Mouse (Mus musculus) forebrain, postnatal 0 days (tissue): Measurements from ENCODE around the gene Ahnak. TPM values are rescaled to one million over a fixed set of nuclear protein-coding genes. Genes with fewer than 3 reads are reported as not detected.

Source experiments
- ATAC-seq: fragments of 200-750 bp; cut with Nextera tagmentation; 2 replicates; pipeline ENCODE4 v1.8.0; 2017; ENCODE audit warnings: mild to moderate bottlenecking, moderate library complexity
- DNase-seq: peaks from one replicate; pipeline ENCODE4 v3.0.0-alpha.2; 2015
- H3K27ac ChIP-seq: fragments of 300-500 bp; sonication (generic); 2 replicates; pipeline ENCODE4 v1.5.1; 2014; ENCODE audit warnings: low read depth, mild to moderate bottlenecking, antibody characterized with exemption, low read length, moderate library complexity, mixed read lengths
- H3K27me3 ChIP-seq: fragments of 300-500 bp; sonication (generic); 2 replicates; pipeline ENCODE4 v1.6.1; 2014; ENCODE audit warnings: mild to moderate bottlenecking, low read length, mixed read lengths; ENCODE audit not compliant: insufficient read depth
- H3K36me3 ChIP-seq: fragments of 300-500 bp; sonication (generic); 2 replicates; pipeline ENCODE4 v1.6.1; 2014; ENCODE audit warnings: mild to moderate bottlenecking, moderate library complexity; ENCODE audit not compliant: insufficient read depth
- H3K4me1 ChIP-seq: fragments of 300-500 bp; sonication (generic); 2 replicates; pipeline ENCODE4 v1.6.1; 2014; ENCODE audit warnings: antibody characterized with exemption; ENCODE audit not compliant: insufficient read depth
- H3K4me2 ChIP-seq: fragments of 300-500 bp; sonication (generic); 2 replicates; pipeline ENCODE4 v1.6.1; 2014; ENCODE audit warnings: low read depth, mild to moderate bottlenecking, moderate library complexity
- H3K4me3 ChIP-seq: fragments of 300-500 bp; sonication (generic); 2 replicates; pipeline ENCODE4 v1.5.1; 2014; ENCODE audit warnings: low read depth, low read length, mixed read lengths
- H3K9ac ChIP-seq: fragments of 300-500 bp; sonication (generic); 2 replicates; pipeline ENCODE4 v1.6.1; 2014; ENCODE audit warnings: mild to moderate bottlenecking
- H3K9me3 ChIP-seq: fragments of 300-500 bp; sonication (generic); 2 replicates; pipeline ENCODE4 v1.6.1; 2016; ENCODE audit warnings: low read length
- CTCF ChIP-seq: sonication (generic); IDR thresholded peaks from 2 replicates; pipeline ENCODE4 v1.5.1; 2016; ENCODE audit warnings: antibody characterized with exemption, control low read depth, low read depth
- WGBS: fragments of 180-500 bp; shearing (Covaris S2); extraction: QIAGEN DNeasy Blood & Tissue Kit; methylation state at CpG from one replicate; pipeline ENCODE4 v1.1.7; 2014; 5-methylcytosine and 5-hydroxymethylcytosine counted together
- polyA plus RNA-seq: library from polyadenylated mRNA; unstranded; fragments of >200 nt; fragmentation: Nextera tagmentation; extraction: Ambion mirVana; gene quantifications from 2 replicates; pipeline ENCODE4 v1.2.1, GENCODE M21; 2015
- total RNA-seq: library from RNA; depleted of rRNA; stranded (reverse); fragments of >200 nt; gene quantifications from 2 replicates; pipeline ENCODE4 v1.2.3, GENCODE M21; 2014

The Ahnak gene
- total and polyA plus RNA-seq, 2 experiments from 2014 or later = 3.2 to 17.9 TPM

- Histone ChIP-seq H3K9me3 (no peaks in the 10 kb centered on the region), H3K9ac (peak overlapping the region; percentile 35; the same call in 1 of the 2 replicates), H3K4me3 (peak overlapping the region; percentile 41), H3K27ac (no peak overlapping the region; the same call in 1 of the 2 replicates), H3K27me3 (peaks cover 15% of the 10 kb centered on the region), H3K4me1 (peaks cover 15% of the 10 kb centered on the region), H3K36me3 (no peaks in the 10 kb centered on the region), H3K4me2 (peak overlapping the region; percentile 69)
- ATAC-seq = peak; percentile 42
- no peak for DNase-seq
- WGBS = 1% methylated on average over 53 of the region's 53 CpGs
- no peak; the same call in 1 of the 2 replicates for TF ChIP-seq CTCF
Measured at GRCm38 (mm10) chr19:8989567-8990431, 715 bp downstream of the Ahnak start.

GRCm38 (mm10) chr19:8990432-8991102 lies 1.5 kb downstream of the Ahnak start:
- 21% methylated on average over 15 of the region's 15 CpGs for WGBS

GRCm38 (mm10) chr19:8991245-8991870 lies 2.3 kb downstream of the Ahnak start:
- no peak overlapping the region for H3K4me2 ChIP-seq
- WGBS = 72% methylated on average over 4 of the region's 4 CpGs
- DNase-seq = no peak
- peaks cover 15% of the 10 kb centered on the region for H3K27me3 ChIP-seq
- H3K27ac ChIP-seq = no peak overlapping the region
- no peak for TF ChIP-seq CTCF
- no peaks in the 10 kb centered on the region for H3K36me3 ChIP-seq
- H3K9me3 ChIP-seq = no peaks in the 10 kb centered on the region
- peaks cover 13% of the 10 kb centered on the region for H3K4me1 ChIP-seq
- ATAC-seq = no peak
- H3K9ac ChIP-seq = no peak overlapping the region
- no peak overlapping the region for H3K4me3 ChIP-seq

More at GRCm38 (mm10) chr19:8990432-8991102, 1.5 kb downstream of the Ahnak start:
- Histone ChIP-seq H3K4me1 (peaks cover 13% of the 10 kb centered on the region), H3K36me3 (no peaks in the 10 kb centered on the region), H3K4me3 (peak overlapping the region; percentile 41), H3K4me2 (peak overlapping the region; percentile 69), H3K27me3 (peaks cover 15% of the 10 kb centered on the region), H3K9me3 (no peaks in the 10 kb centered on the region), H3K27ac (no peak overlapping the region), H3K9ac (no peak overlapping the region)
- TF ChIP-seq CTCF = no peak
- DNase-seq (no peak), ATAC-seq (peak; percentile 33)

DNA sequence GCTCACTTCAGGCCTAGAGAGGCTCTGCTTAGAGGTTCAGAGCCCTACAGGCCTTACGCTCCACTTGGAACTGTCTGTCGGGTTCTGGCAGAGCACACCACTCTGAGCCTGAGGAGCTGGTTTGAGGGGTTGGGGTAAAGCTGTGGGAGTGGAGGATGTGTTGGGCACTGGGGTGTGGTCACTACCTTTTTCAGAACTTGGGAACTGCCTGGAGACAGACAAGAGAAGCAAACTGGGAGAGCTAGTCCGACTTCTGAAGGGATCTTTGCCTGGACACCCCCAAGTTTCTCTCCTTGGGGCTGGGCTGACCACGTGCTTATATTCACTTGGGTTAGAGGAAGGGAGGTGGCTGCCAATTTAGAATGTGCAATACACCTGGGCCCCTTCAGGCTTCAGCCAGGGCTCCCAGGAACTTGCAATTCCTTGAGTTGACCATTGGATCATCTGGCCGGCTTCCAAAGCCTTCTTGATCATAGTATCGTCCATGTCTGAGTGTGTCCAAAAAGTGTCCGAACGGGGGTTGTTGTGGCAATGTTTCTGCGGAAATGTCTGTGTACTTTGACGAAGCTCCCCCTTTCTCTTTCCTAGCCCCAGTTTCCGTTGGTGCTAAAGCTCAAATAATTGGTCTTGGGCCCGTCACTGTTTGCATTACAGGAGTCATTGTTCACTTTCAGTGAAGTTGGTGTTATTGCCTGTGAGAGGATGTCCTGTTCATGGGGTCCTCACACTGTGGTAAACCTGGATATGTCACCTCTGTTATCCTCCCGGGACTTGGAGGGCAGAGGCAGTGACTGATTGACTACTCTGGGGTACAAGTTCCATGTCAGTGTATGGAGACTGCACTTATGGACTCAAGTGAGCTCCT lies 3.0 kb downstream of the Ahnak start:
- Histone ChIP-seq H3K36me3 (no peaks in the 10 kb centered on the region), H3K9ac (no peak overlapping the region), H3K9me3 (no peaks in the 10 kb centered on the region), H3K4me1 (peaks cover 13% of the 10 kb centered on the region), H3K4me2 (no peak overlapping the region), H3K4me3 (no peak overlapping the region), H3K27ac (no peak overlapping the region), H3K27me3 (peaks cover 15% of the 10 kb centered on the region)
- DNase-seq (no peak), ATAC-seq (no peak)
- no peak for TF ChIP-seq CTCF
- 81% methylated on average over 13 of the region's 13 CpGs for WGBS

DNA sequence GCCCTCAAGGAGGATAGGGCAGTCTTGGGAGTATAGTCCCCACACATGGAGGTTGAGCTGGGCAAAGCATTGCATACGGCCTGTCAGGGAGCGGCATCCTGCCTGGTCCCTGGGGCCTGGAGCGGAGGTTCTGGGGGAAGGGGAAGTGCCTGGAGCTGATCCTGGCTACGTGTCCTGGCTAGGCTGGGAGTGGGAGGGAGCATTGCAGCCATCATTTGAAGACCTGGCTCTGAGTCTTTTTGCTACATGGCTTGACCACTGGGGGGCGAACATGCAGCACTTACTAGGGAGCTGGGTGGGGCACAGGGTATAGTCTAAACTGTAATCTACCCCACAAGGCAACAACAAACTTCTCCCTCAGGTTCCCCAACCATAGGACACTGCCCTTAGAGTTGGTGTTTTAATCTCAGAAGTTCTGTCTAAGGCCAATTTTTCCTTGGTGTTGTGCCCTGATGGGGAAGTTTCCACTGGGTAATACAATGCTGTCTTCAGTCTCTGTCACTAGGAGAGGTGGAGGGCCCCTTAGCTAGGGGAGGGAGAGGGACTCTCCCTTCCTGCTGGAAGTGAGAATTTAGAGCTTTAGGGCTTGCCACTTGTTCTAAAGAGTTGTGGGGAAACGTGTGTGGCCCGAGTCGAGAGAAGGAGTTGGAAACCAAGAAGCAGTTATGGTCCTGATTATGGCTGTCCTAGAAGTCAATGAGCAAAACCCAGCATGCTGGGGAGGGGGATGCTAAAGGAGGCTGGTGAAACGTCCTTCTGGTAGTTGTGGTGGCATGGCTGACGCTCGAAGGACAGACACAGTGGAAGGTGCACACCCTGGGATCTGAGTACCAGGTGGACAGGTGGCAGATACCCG lies 3.9 kb downstream of the Ahnak start:
- Histone ChIP-seq H3K27me3 (peaks cover 15% of the 10 kb centered on the region), H3K9ac (no peak overlapping the region), H3K36me3 (no peaks in the 10 kb centered on the region), H3K27ac (no peak overlapping the region), H3K9me3 (no peaks in the 10 kb centered on the region), H3K4me3 (no peak overlapping the region), H3K4me1 (peaks cover 13% of the 10 kb centered on the region), H3K4me2 (no peak overlapping the region)
- peak; percentile 71 for ATAC-seq
- WGBS = 38% methylated on average over 12 of the region's 12 CpGs
- peak; percentile 75 for TF ChIP-seq CTCF
- peak; percentile 69 for DNase-seq

DNA sequence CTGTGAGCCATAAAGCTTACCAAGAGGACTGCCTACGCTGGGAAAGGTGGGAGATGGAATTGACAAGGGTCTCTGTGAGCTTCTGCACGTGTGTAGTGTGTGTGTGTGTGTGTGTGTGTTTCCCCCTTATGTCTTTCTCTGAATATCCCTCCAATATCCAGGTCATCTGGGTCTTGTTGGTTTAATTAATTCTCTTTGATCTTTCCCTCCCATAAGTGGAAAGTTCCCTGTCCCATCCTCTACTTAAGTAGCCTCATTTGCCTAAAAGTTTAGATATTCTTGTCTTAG lies 4.5 kb downstream of the Ahnak start:
- peaks cover 13% of the 10 kb centered on the region for H3K4me1 ChIP-seq
- no peaks in the 10 kb centered on the region for H3K9me3 ChIP-seq
- H3K4me2 ChIP-seq = no peak overlapping the region
- WGBS = 58% methylated on average over 2 of the region's 2 CpGs
- H3K9ac ChIP-seq = no peak overlapping the region
- TF ChIP-seq CTCF = no peak
- no peaks in the 10 kb centered on the region for H3K36me3 ChIP-seq
- H3K27ac ChIP-seq = no peak overlapping the region
- ATAC-seq (no peak), DNase-seq (no peak)
- peaks cover 15% of the 10 kb centered on the region for H3K27me3 ChIP-seq
- no peak overlapping the region for H3K4me3 ChIP-seq
